Mouse (Mus musculus) limb, embryonic 14.5 days (tissue): Measurements from ENCODE around the gene Tex22. TPM values are rescaled to one million over a fixed set of nuclear protein-coding genes. Genes with fewer than 3 reads are reported as not detected.

ENCODE experiments used
- ATAC-seq: fragments of 200-750 bp; cut with Nextera tagmentation; 2 replicates; pipeline ENCODE4 v1.8.0; 2017; ENCODE audit warnings: low read depth, moderate number of reproducible peaks, moderate TSS enrichment; ENCODE audit not compliant: low FRiP score
- DNase-seq: peaks from one replicate; pipeline ENCODE4 v3.0.0-alpha.2; 2015; ENCODE audit warnings: low spot score
- H3K27ac ChIP-seq: fragments of 300-500 bp; sonication (generic); replicated peaks from 2 replicates; pipeline ENCODE4 v1.5.1; 2014; ENCODE audit warnings: low read depth, mild to moderate bottlenecking, low read length, moderate library complexity, mixed read lengths
- H3K27me3 ChIP-seq: fragments of 300-500 bp; sonication (generic); 2 replicates; pipeline ENCODE4 v1.6.1; 2014; ENCODE audit warnings: low read length, mixed read lengths; ENCODE audit not compliant: control insufficient read depth, insufficient read depth
- H3K36me3 ChIP-seq: fragments of 300-500 bp; sonication (generic); 2 replicates; pipeline ENCODE4 v1.6.1; 2014; ENCODE audit warnings: mild to moderate bottlenecking, low read length, moderate library complexity, mixed read lengths; ENCODE audit not compliant: control insufficient read depth, insufficient read depth
- H3K4me1 ChIP-seq: fragments of 300-500 bp; sonication (generic); 2 replicates; pipeline ENCODE4 v1.6.1; 2014; ENCODE audit warnings: antibody characterized with exemption, low read length, mixed read lengths; ENCODE audit not compliant: control insufficient read depth, insufficient read depth
- H3K4me2 ChIP-seq: fragments of 300-500 bp; sonication (generic); replicated peaks from 2 replicates; pipeline ENCODE4 v1.6.1; 2014; ENCODE audit warnings: low read depth, mild to moderate bottlenecking, low read length, moderate library complexity; ENCODE audit not compliant: severe bottlenecking
- H3K4me3 ChIP-seq: fragments of 300-500 bp; sonication (generic); replicated peaks from 2 replicates; pipeline ENCODE4 v1.5.1; 2014; ENCODE audit warnings: low read length
- H3K9ac ChIP-seq: fragments of 300-500 bp; sonication (generic); 2 replicates; pipeline ENCODE4 v1.6.1; 2014; ENCODE audit warnings: mild to moderate bottlenecking, low read depth, low read length, moderate library complexity; ENCODE audit not compliant: severe bottlenecking
- H3K9me3 ChIP-seq: fragments of 300-500 bp; sonication (generic); 2 replicates; pipeline ENCODE4 v1.6.1; 2016; ENCODE audit warnings: low read length; ENCODE audit not compliant: control insufficient read depth
- POLR2A ChIP-seq: fragments of 200-500 bp; IDR thresholded peaks from 2 replicates; pipeline ENCODE4 v1.8.0; 2012; ENCODE audit warnings: inconsistent platforms, mild to moderate bottlenecking, moderate library complexity, borderline replicate concordance; ENCODE audit not compliant: insufficient read depth, insufficient read length; ENCODE audit errors: extremely low read depth
- WGBS: fragments of 180-500 bp; shearing (Covaris S2); extraction: QIAGEN DNeasy Blood & Tissue Kit; methylation state at CpG from one replicate; pipeline ENCODE4 v1.1.7; 2014; 5-methylcytosine and 5-hydroxymethylcytosine counted together
- polyA plus RNA-seq, 2 experiments: library from polyadenylated mRNA; depleted of rRNA in 1 of 2; stranded (reverse) in 1 of 2; unstranded in 1 of 2; fragments of >200 nt; fragmentation: Nextera tagmentation in 1 of 2; extraction: Ambion mirVana in 1 of 2; gene quantifications; 2 replicates each; pipeline versions ENCODE4 v1.2.1 to v1.2.3; 2012 to 2014

Gene Tex22
- polyA plus RNA-seq, 2 experiments: 0.13 TPM; not detected in 1

DNA sequence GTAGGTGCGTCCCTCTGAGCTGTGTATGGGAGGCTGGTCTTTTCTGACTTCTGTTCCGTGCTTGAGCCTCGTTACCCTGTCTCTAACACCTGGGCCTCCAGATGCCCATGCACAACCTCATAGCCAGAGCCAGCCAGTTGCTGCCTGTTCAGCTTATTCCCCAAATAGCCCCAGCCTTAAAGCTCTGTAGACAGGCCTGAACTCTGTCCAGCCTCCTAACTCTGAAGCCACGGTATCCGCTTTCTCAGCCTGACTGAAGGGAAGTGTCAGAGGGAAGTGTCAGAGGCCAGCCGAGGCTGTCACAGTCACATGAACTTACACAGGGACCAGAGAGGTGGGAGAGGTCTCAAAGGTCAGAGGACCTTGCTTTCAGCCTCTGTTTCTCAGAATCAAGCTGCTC is 50.4 kb downstream of the Tex22 start:
- Histone ChIP-seq H3K9me3 (no peaks in the 10 kb centered on the region), H3K4me1 (no peaks in the 10 kb centered on the region), H3K27ac (no peak overlapping the region), H3K4me2 (no peak overlapping the region), H3K4me3 (no peak overlapping the region), H3K27me3 (no peaks in the 10 kb centered on the region), H3K36me3 (peaks cover 100% of the 10 kb centered on the region), H3K9ac (no peak overlapping the region)
- TF ChIP-seq POLR2A: no peak
- WGBS: 69% methylated on average over 6 of the region's 6 CpGs
- DNase-seq (no peak), ATAC-seq (no peak)

DNA sequence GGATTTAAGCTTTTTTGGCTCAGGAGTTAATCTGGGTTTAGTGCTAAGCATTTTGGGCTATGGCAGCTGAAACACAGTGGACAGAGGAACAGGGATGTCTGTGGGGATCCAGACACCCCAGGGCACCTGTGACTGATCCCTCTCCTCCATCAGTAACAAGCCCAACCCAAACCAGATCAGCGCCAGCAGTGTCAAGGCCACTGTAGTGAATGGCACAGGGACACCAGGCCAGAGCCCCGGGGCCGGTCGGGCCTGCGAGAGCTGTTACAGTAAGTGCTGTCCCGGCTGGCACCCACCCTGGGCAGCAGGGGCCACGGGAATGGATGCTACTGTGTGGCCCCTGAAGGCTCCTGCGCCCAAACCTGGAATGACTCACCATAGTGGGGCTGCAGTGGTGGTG is 56.4 kb downstream of the Tex22 start:
- H3K9me3 ChIP-seq: no peaks in the 10 kb centered on the region
- 97% methylated on average over 8 of the region's 8 CpGs for WGBS
- no peak for ATAC-seq
- no peaks in the 10 kb centered on the region for H3K27me3 ChIP-seq
- H3K36me3 ChIP-seq: peaks cover 100% of the 10 kb centered on the region
- H3K4me3 ChIP-seq: no peak overlapping the region
- DNase-seq: no peak
- TF ChIP-seq POLR2A: no peak
- no peak overlapping the region for H3K4me2 ChIP-seq
- H3K27ac ChIP-seq: no peak overlapping the region
- no peak overlapping the region for H3K9ac ChIP-seq
- no peaks in the 10 kb centered on the region for H3K4me1 ChIP-seq

DNA sequence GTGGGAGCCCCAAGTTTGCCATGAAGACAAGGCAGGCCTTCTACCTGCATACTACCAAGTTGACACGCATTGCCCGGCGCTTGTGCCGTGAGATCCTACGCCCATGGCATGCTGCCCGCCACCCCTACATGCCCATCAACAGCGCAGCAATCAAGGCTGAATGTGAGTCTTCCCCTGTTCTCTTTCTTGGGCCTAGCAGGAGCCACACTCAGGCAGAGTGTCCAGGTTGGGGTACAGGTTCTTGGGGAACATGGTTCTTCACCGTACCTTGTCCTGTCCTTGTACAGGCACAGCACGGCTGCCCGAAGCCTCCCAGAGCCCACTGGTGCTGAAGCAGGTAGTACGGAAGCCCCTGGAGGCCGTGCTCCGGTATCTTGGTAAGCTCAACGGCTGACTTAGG is 57.3 kb downstream of the Tex22 start:
- 96% methylated on average over 14 of the region's 14 CpGs for WGBS
- H3K9ac ChIP-seq: no peak overlapping the region
- TF ChIP-seq POLR2A: no peak
- no peaks in the 10 kb centered on the region for H3K4me1 ChIP-seq
- peaks cover 100% of the 10 kb centered on the region for H3K36me3 ChIP-seq
- H3K27me3 ChIP-seq: no peaks in the 10 kb centered on the region
- H3K9me3 ChIP-seq: no peaks in the 10 kb centered on the region
- ATAC-seq: no peak
- no peak overlapping the region for H3K4me3 ChIP-seq
- no peak overlapping the region for H3K4me2 ChIP-seq
- DNase-seq: no peak
- H3K27ac ChIP-seq: no peak overlapping the region

DNA sequence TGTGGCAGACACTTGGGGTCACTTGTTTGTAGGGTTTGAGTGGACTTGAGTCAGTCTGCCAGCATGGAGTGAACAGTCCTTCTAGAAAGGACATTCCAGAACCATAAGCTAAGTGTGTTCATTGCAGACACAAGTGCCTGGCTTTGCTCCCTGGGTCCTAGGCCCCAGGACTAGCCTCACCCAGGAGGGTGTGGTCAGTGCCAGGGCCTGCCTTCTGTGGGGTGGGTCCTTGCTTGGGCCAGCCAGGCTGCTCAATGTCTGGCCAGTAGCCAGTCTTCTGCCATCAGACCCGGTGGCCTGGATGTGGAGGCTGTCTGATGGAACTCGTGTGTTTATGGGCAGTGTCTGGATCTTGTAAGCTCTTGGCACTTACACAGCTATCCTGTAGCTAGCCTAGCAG is 58.3 kb downstream of the Tex22 start:
- DNase-seq: no peak

DNA sequence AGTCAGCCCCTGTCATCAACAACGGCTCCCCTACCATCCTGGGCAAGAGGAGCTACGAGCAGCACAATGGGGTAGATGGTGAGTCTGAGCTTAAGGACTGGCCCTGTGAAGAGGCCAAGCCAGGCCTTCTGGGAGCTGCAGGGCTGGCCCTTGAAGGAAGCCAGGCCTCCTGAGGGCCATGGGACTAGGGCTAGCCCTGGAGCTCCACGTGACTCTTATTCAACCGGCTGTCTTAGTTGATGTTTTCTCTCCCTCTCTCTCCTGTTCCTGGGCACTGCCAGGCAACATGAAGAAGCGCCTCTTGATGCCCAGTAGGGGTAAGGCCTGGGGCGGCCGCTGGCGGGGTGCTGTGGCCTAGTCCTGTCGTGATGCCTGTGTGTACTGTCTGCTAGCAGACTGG is 59.0 kb downstream of the Tex22 start:
- TF ChIP-seq POLR2A: no peak
- no peaks in the 10 kb centered on the region for H3K27me3 ChIP-seq

More for the DNA sequence above, 58.3 kb downstream of the Tex22 start:
- Histone ChIP-seq H3K4me1 (no peaks in the 10 kb centered on the region), H3K27ac (no peak overlapping the region), H3K9ac (no peak overlapping the region), H3K27me3 (no peaks in the 10 kb centered on the region), H3K4me2 (no peak overlapping the region), H3K9me3 (no peaks in the 10 kb centered on the region), H3K4me3 (no peak overlapping the region), H3K36me3 (peaks cover 100% of the 10 kb centered on the region)
- no peak for TF ChIP-seq POLR2A
- WGBS: 75% methylated on average over 2 of the region's 2 CpGs
- no peak for ATAC-seq

DNA sequence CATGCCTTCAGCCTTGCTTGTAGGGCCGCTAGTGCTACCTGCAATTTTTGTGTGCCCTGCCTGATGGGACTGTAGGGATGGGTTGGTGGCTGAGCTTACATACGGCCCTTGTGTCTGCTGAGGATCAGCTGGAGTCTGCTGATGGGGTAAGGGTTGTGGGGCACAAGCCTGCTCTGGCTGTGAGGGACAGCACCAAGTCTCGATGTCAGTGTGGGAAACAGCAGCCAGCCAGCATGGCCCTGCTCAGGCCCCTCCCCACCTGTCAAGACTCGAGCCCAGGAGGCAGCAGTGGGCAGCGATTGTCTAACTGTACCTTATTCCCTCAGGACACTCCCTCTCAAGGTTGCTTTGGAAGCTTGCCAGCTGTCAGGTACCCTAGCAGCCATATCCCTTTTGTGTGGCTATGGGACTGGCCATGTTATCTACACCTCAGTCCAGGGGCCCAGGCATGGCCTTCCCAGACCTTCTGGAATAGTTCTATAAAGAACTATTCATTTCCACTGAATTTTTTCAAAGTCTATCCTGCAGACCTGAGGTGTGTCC is 59.6 kb downstream of the Tex22 start:
- no peaks in the 10 kb centered on the region for H3K4me1 ChIP-seq
- peaks cover 100% of the 10 kb centered on the region for H3K36me3 ChIP-seq
- H3K27ac ChIP-seq: no peak overlapping the region
- no peak for TF ChIP-seq POLR2A
- H3K4me2 ChIP-seq: no peak overlapping the region
- no peaks in the 10 kb centered on the region for H3K27me3 ChIP-seq
- H3K9me3 ChIP-seq: no peaks in the 10 kb centered on the region
- no peak for DNase-seq
- no peak overlapping the region for H3K9ac ChIP-seq
- WGBS: 74% methylated on average over 5 of the region's 5 CpGs
- H3K4me3 ChIP-seq: no peak overlapping the region
- ATAC-seq: no peak

More for the DNA sequence above, 59.0 kb downstream of the Tex22 start:
- no peak overlapping the region for H3K9ac ChIP-seq
- H3K9me3 ChIP-seq: no peaks in the 10 kb centered on the region
- ATAC-seq (no peak), DNase-seq (no peak)
- H3K27ac ChIP-seq: no peak overlapping the region
- no peak overlapping the region for H3K4me3 ChIP-seq
- 93% methylated on average over 9 of the region's 9 CpGs for WGBS
- H3K36me3 ChIP-seq: peaks cover 100% of the 10 kb centered on the region
- no peaks in the 10 kb centered on the region for H3K4me1 ChIP-seq
- H3K4me2 ChIP-seq: no peak overlapping the region
